Mouse (Mus musculus) hindbrain, embryonic 15.5 days (tissue): ENCODE results near the gene Gopc. TPM values are rescaled to one million over a fixed set of nuclear protein-coding genes. Genes with fewer than 3 reads are reported as not detected.

Source experiments
- ATAC-seq: fragments of 200-750 bp; cut with Nextera tagmentation; 2 replicates; pipeline ENCODE4 v1.8.0; 2017; ENCODE audit warnings: low read depth, moderate number of reproducible peaks, moderate TSS enrichment; ENCODE audit not compliant: low FRiP score
- H3K27ac ChIP-seq: fragments of 300-500 bp; sonication (generic); replicated peaks from 2 replicates; pipeline ENCODE4 v1.5.1; 2015; ENCODE audit warnings: mild to moderate bottlenecking, inconsistent platforms
- H3K27me3 ChIP-seq: fragments of 300-500 bp; sonication (generic); 2 replicates; pipeline ENCODE4 v1.6.1; 2015; ENCODE audit warnings: control low read depth, inconsistent platforms
- H3K36me3 ChIP-seq: fragments of 300-500 bp; sonication (generic); 2 replicates; pipeline ENCODE4 v1.6.1; 2015; ENCODE audit warnings: control low read depth, inconsistent platforms
- H3K4me1 ChIP-seq: fragments of 300-500 bp; sonication (generic); replicated peaks from 2 replicates; pipeline ENCODE4 v1.6.1; 2015; ENCODE audit warnings: control low read depth, inconsistent platforms
- H3K4me2 ChIP-seq: fragments of 300-500 bp; sonication (generic); 2 replicates; pipeline ENCODE4 v1.6.1; 2015; ENCODE audit warnings: moderate library complexity, mild to moderate bottlenecking, inconsistent platforms
- H3K4me3 ChIP-seq: fragments of 300-500 bp; sonication (generic); 2 replicates; pipeline ENCODE4 v1.5.1; 2015; ENCODE audit warnings: mild to moderate bottlenecking, inconsistent platforms
- H3K9ac ChIP-seq: fragments of 300-500 bp; sonication (generic); 2 replicates; pipeline ENCODE4 v1.6.1; 2015; ENCODE audit warnings: inconsistent platforms
- H3K9me3 ChIP-seq: fragments of 300-500 bp; sonication (generic); 2 replicates; pipeline ENCODE4 v1.6.1; 2016; ENCODE audit warnings: control low read depth, inconsistent platforms
- WGBS: fragments of 180-500 bp; shearing (Covaris S2); methylation state at CpG from one replicate; pipeline ENCODE4 v1.1.7; 2015; 5-methylcytosine and 5-hydroxymethylcytosine counted together
- polyA plus RNA-seq: library from polyadenylated mRNA; unstranded; fragments of >200 nt; fragmentation: Nextera tagmentation; extraction: Ambion mirVana; gene quantifications from 2 replicates; pipeline ENCODE4 v1.2.1, GENCODE M21; 2015

Gopc gene
- polyA plus RNA-seq, result 26.6 and 27.8 TPM in 2 replicates

GRCm38 (mm10) chr10:52381845-52382591 lies at the start of gene Gopc:
Gopc (minus strand) TSS chr10:52382124.
- Histone ChIP-seq H3K36me3 (no peaks in the 10 kb centered on the region), H3K27me3 (no peaks in the 10 kb centered on the region), H3K9me3 (no peaks in the 10 kb centered on the region), H3K4me1 (peaks cover 26% of the 10 kb centered on the region), H3K9ac (peak within 1 kb of the TSS; percentile 65), H3K4me2 (peak within 1 kb of the TSS; percentile 69), H3K4me3 (peak within 1 kb of the TSS; percentile 63), H3K27ac (peak within 1 kb of the TSS; percentile 97)
- 0% methylated on average over 64 of the region's 71 CpGs for WGBS
- peak; percentile 98 for ATAC-seq

DNA sequence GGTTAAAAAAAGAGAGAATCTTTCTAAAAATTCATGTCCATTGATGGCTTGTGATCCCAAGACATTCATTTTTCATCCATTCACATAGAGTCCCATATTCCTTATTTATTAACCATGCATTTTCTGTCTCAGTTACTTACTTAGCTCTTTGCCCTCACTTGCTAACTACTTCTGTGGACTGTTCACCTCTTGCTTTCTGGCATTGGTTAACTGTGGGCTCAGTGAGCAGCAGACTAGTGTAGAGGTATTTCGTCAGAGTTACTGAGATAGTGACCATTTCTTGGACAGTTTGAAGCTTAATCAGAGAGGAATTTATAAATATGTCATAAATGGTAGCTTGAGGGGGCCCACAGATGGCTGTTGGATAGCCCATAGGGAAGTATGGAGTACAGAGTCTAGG lies 49.0 kb upstream of the Gopc start:
- no peak for ATAC-seq
- Histone ChIP-seq H3K4me2 (no peak overlapping the region), H3K36me3 (peaks cover 52% of the 10 kb centered on the region), H3K9ac (no peak overlapping the region), H3K27me3 (no peaks in the 10 kb centered on the region), H3K4me1 (peaks cover 6% of the 10 kb centered on the region; the same call in 1 of the 2 replicates), H3K4me3 (no peak overlapping the region), H3K27ac (no peak overlapping the region), H3K9me3 (no peaks in the 10 kb centered on the region)
- WGBS, result 92% methylated on average over 1 of the region's 1 CpGs

DNA sequence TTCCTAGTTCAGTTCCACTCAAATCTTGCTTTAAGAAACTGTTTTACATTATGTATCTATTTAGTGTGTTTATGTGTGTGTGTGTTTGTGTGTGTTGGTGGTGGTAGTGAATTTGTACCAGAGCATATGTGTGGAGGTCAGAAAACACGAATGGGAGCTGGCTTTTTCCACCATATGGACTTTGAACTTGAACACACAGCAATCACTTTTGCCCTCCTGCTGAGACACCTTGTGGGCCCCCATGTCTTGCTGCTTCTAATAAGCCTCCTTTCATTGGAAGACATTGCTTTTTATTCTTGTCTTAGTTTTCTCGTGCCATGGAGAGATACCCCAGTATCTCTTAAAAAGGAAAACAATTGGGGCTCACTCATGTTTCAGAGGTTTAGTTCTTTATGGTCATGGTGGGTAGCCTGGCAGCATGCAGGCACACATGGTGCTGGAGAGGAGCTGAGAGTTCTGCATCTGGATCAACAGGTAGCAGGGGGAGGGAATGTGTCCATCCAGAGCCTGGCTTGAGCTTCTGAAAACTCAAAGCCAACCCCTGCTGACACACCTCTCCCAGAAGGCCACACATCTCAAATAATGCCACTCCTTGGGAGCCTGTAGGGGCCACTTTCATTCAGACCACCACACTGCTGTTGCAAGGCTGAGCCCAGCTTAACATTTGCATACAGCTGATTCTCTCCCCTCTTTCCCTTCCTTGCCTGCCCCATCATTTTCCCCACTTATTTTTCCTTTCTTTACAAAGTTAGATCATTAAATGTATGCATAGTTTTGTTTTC lies 45.9 kb upstream of the Gopc start:
- 51% methylated on average over 2 of the region's 2 CpGs for WGBS
- ATAC-seq, result no peak
- Histone ChIP-seq H3K27me3 (no peaks in the 10 kb centered on the region), H3K36me3 (peaks cover 28% of the 10 kb centered on the region), H3K4me2 (no peak overlapping the region), H3K4me1 (peaks cover 10% of the 10 kb centered on the region), H3K4me3 (no peak overlapping the region), H3K9ac (no peak overlapping the region), H3K27ac (no peak overlapping the region), H3K9me3 (no peaks in the 10 kb centered on the region)

GRCm38 (mm10) chr10:52426314-52426980 lies 44.5 kb upstream of the Gopc start:
- H3K27me3 ChIP-seq, result no peaks in the 10 kb centered on the region
- 91% methylated on average over 7 of the region's 7 CpGs for WGBS
- H3K4me3 ChIP-seq, result no peak overlapping the region
- H3K4me2 ChIP-seq, result no peak overlapping the region
- H3K4me1 ChIP-seq, result peaks cover 16% of the 10 kb centered on the region
- no peak overlapping the region for H3K27ac ChIP-seq
- H3K36me3 ChIP-seq, result peaks cover 16% of the 10 kb centered on the region
- ATAC-seq, result no peak
- no peak overlapping the region for H3K9ac ChIP-seq
- H3K9me3 ChIP-seq, result no peaks in the 10 kb centered on the region

- Histone ChIP-seq H3K27ac (no peak overlapping the region), H3K9me3 (no peaks in the 10 kb centered on the region), H3K4me2 (no peak overlapping the region), H3K9ac (no peak overlapping the region), H3K4me1 (peaks cover 44% of the 10 kb centered on the region), H3K27me3 (no peaks in the 10 kb centered on the region), H3K36me3 (no peaks in the 10 kb centered on the region), H3K4me3 (no peak overlapping the region)
- 84% methylated on average over 2 of the region's 2 CpGs for WGBS
- ATAC-seq, result no peak
These were observed 41.2 kb upstream of the Gopc start for GRCm38 (mm10) chr10:52423097-52423496.

- H3K27me3 ChIP-seq, result no peaks in the 10 kb centered on the region
- H3K4me2 ChIP-seq, result no peak overlapping the region
- no peaks in the 10 kb centered on the region for H3K9me3 ChIP-seq
- H3K27ac ChIP-seq, result no peak overlapping the region
- ATAC-seq, result no peak
- 92% methylated on average over 6 of the region's 6 CpGs for WGBS
- H3K9ac ChIP-seq, result no peak overlapping the region
- peaks cover 43% of the 10 kb centered on the region for H3K4me1 ChIP-seq
- H3K4me3 ChIP-seq, result no peak overlapping the region
- H3K36me3 ChIP-seq, result no peaks in the 10 kb centered on the region
These were observed 39.8 kb upstream of the Gopc start for GRCm38 (mm10) chr10:52421716-52422115.

DNA sequence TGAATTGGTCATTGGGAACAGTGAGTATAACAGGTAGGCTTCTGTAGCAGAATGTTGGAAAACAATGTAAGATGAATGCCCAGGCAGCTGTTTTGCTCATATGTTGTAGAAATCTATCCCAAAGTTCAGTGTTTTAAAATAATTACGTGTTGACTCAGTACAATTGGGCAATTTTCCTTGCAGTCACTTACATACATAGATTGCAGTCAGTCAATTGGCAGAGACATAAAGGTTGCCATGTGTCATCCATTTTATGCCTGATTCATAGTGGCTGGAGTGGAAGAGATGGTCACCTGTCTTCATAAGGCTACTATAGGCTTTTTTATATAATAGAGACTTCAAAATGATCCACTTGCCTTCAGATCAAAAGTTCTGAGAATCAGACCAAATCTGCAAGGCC lies 38.6 kb upstream of the Gopc start:
- H3K27ac ChIP-seq, result no peak overlapping the region
- peaks cover 46% of the 10 kb centered on the region for H3K4me1 ChIP-seq
- no peak overlapping the region for H3K9ac ChIP-seq
- H3K9me3 ChIP-seq, result no peaks in the 10 kb centered on the region
- WGBS, result 80% methylated on average over 1 of the region's 1 CpGs
- no peak for ATAC-seq
- H3K4me2 ChIP-seq, result no peak overlapping the region
- no peaks in the 10 kb centered on the region for H3K36me3 ChIP-seq
- H3K27me3 ChIP-seq, result no peaks in the 10 kb centered on the region
- no peak overlapping the region for H3K4me3 ChIP-seq

DNA sequence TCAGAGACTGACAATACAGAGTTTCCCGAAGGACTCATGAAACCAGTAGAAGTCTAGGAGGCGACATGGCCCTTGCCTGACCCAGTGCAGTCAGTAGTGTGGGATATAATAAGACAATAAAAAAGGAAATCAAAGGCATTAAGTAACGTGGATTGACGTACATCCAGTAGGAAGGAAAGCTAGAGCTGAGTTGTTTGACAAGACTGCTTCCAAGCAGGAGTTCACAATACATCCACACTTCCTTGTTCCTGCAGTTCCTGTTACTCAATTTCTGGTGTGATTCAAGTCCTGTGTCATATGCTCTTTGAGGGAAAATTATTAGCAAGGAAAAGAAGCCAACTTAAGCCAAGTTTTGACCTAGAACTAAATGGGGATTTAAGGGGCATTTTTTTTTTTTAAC lies 37.5 kb upstream of the Gopc start:
- no peak overlapping the region for H3K27ac ChIP-seq
- H3K9me3 ChIP-seq, result no peaks in the 10 kb centered on the region
- ATAC-seq, result no peak
- H3K9ac ChIP-seq, result peak overlapping the region; percentile 91; the same call in 1 of the 2 replicates
- H3K27me3 ChIP-seq, result no peaks in the 10 kb centered on the region
- H3K36me3 ChIP-seq, result no peaks in the 10 kb centered on the region
- peak overlapping the region; percentile 66 for H3K4me2 ChIP-seq
- H3K4me3 ChIP-seq, result peak overlapping the region; percentile 67; the same call in 1 of the 2 replicates
- 80% methylated on average over 4 of the region's 4 CpGs for WGBS
- peaks cover 46% of the 10 kb centered on the region for H3K4me1 ChIP-seq

DNA sequence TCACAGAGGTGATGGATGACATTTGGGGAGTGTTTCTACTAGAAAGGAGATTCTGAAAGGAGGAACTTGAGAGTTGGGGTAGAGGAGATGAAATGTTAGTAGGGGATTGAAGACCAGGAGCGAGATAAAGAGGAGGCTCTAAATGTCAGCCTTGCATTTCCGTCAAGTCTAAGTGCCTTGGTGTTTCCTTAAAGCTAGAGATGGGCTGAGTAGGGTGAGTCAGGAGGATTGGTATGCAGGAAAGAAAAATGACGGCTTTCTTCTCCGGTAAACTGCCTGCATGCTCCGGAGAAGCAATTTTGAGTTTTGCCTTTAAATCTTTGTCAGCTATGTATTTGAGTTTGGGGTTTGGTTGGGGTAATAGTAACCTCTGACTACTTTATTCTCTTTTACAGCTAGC lies 37.0 kb upstream of the Gopc start:
- 0 out of 2 replicates have a peak overlapping the region, but pooled peaks have one; percentile 97 for H3K27ac ChIP-seq
- H3K36me3 ChIP-seq, result no peaks in the 10 kb centered on the region
- WGBS, result 67% methylated on average over 5 of the region's 5 CpGs
- no peaks in the 10 kb centered on the region for H3K27me3 ChIP-seq
- H3K4me1 ChIP-seq, result peaks cover 46% of the 10 kb centered on the region
- H3K4me3 ChIP-seq, result peak overlapping the region; percentile 67
- H3K4me2 ChIP-seq, result peak overlapping the region; percentile 66
- peak overlapping the region; percentile 91 for H3K9ac ChIP-seq
- no peaks in the 10 kb centered on the region for H3K9me3 ChIP-seq
- ATAC-seq, result no peak

- Histone ChIP-seq H3K4me2 (peak overlapping the region; percentile 66), H3K27me3 (no peaks in the 10 kb centered on the region), H3K27ac (peak overlapping the region; percentile 97), H3K4me1 (peaks cover 43% of the 10 kb centered on the region), H3K9me3 (no peaks in the 10 kb centered on the region), H3K36me3 (no peaks in the 10 kb centered on the region), H3K9ac (peak overlapping the region; percentile 91), H3K4me3 (peak overlapping the region; percentile 67)
- peak; percentile 57 for ATAC-seq
- WGBS, result 2% methylated on average over 39 of the region's 39 CpGs
These were observed 36.3 kb upstream of the Gopc start for GRCm38 (mm10) chr10:52417998-52418860.

- peaks cover 40% of the 10 kb centered on the region for H3K4me1 ChIP-seq
- H3K9me3 ChIP-seq, result no peaks in the 10 kb centered on the region
- no peaks in the 10 kb centered on the region for H3K36me3 ChIP-seq
- WGBS, result under 1% methylated on average over 78 of the region's 79 CpGs
- peak; percentile 99 for ATAC-seq
- H3K4me2 ChIP-seq, result peak within 1 kb of the TSS; percentile 66
- H3K27ac ChIP-seq, result peak within 1 kb of the TSS; percentile 97
- H3K27me3 ChIP-seq, result no peaks in the 10 kb centered on the region
- peak within 1 kb of the TSS; percentile 67 for H3K4me3 ChIP-seq
- peak within 1 kb of the TSS; percentile 91 for H3K9ac ChIP-seq
These were observed 35.5 kb upstream of the Gopc start, which contains the start of gene Nus1 for GRCm38 (mm10) chr10:52417299-52417997. Nus1 (plus strand) TSS chr10:52417547.
